Mouse (Mus musculus): ENCODE data around the gene Zdhhc19. TPM values are rescaled to one million over a fixed set of nuclear protein-coding genes. Genes with fewer than 3 reads are reported as not detected.
A peak's percentile ranks its signal among the peaks of the same experiment; 100 is the strongest.

Zdhhc19 gene
- polyA plus RNA-seq, 1 experiment, result not detected

DNA sequence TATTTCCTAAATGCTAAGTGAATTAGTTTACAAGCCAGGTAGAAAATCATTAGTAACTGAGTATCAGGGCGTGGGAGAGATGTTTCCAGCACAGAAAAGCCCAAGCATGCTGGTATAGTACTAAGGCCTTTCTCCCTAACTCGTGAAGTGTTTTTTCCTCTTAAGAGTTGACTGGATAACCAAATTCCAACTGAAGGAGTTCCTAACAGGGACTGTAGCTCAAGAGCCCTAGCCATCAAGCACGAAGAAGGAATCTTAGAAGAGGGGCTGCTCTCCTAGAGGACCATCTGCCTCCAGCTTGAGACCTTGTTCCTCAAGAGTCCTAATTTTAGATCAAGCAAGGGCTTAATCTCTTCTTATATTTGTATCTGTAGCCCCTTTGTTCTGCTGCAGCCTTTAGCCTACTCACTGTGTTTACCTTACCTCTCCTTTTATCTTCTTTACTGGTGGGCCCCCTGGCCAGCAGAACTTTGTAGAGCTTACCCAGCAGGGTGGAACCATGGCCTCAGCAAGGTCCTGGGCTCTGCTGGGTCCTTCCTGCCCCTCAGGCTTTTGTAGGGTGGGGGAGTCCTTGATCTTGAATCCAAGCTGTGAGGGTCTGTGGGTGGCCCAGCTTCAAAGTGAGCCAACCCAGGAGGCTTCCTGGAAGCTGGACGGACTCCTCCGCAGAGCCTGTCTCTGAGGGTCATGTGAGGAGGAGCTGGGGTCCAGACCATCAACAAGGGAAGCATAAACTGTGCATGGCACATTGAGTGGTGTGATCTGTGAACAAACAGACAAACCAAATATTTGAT, 42.0 kb downstream of the Zdhhc19 start:
- H3K27ac ChIP-seq (ENCODE audit: insufficient read depth, low read length), result 0 out of 2 replicates have a peak overlapping the region, but pooled peaks have one; percentile 23
- H3K4me1 ChIP-seq (ENCODE audit: control insufficient read depth, insufficient read depth, low read length), result peaks cover 1% of the 10 kb centered on the region
- H3K27me3 ChIP-seq (ENCODE audit: control insufficient read depth, insufficient read depth, low read length, poor library complexity, severe bottlenecking), result no peaks in the 10 kb centered on the region

DNA sequence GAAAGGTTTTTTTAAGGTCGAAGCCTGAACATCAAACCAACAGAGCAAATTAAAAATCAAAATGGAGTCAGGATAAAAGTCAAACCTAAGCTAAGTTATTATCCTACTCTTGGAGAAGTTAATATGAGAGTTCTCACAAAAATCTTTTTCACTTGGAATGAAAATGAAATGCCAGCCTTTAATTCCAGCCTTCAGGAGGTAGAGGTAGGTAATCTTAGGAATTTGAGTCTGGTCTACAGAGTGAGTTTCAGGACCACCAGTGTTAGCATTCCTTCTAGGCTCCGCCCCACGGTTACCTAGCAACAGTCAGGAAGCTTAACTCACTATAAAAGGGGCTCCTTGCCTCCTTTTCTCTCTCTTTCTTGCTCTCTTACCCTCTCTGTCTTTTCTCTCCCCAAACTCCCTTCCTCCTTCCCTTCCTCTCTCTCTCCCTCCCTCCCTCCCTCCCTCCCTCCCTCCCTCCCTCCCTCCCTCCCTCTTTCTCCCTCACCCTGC, 42.7 kb downstream of the Zdhhc19 start:
- H3K9me3 ChIP-seq (replicated peaks; ENCODE audit: control insufficient read depth, insufficient read depth, low read length, poor library complexity, severe bottlenecking), result no peaks in the 10 kb centered on the region
- no peak overlapping the region for H3K27ac ChIP-seq (ENCODE audit: insufficient read depth, low read length)
- no peak overlapping the region for H3K4me3 ChIP-seq (ENCODE audit: low read depth, low read length)
- H3K4me1 ChIP-seq (ENCODE audit: control insufficient read depth, insufficient read depth, low read length), result peaks cover 1% of the 10 kb centered on the region
- H3K27me3 ChIP-seq (ENCODE audit: control insufficient read depth, insufficient read depth, low read length, poor library complexity, severe bottlenecking), result no peaks in the 10 kb centered on the region
- H3K9ac ChIP-seq (ENCODE audit: low read depth, poor library complexity, severe bottlenecking), result no peak overlapping the region
- H3K36me3 ChIP-seq (ENCODE audit: control insufficient read depth, insufficient read depth, low read length, poor library complexity, severe bottlenecking), result no peaks in the 10 kb centered on the region
- TF ChIP-seq POLR2A (IDR thresholded peaks at IDR 0.05; ENCODE audit: insufficient read depth, low read length) (no peak), EP300 (IDR thresholded peaks at IDR 0.05; ENCODE audit: insufficient read depth, low read depth, low read length) (no peak), CTCF (IDR thresholded peaks at IDR 0.05; ENCODE audit: low read depth, low read length) (no peak)

More for the DNA sequence above, 42.0 kb downstream of the Zdhhc19 start:
- H3K9me3 ChIP-seq (replicated peaks; ENCODE audit: control insufficient read depth, insufficient read depth, low read length, poor library complexity, severe bottlenecking), result no peaks in the 10 kb centered on the region
- H3K36me3 ChIP-seq (ENCODE audit: control insufficient read depth, insufficient read depth, low read length, poor library complexity, severe bottlenecking), result no peaks in the 10 kb centered on the region
- TF ChIP-seq CTCF (IDR thresholded peaks at IDR 0.05; ENCODE audit: low read depth, low read length), result no peak
- TF ChIP-seq POLR2A (IDR thresholded peaks at IDR 0.05; ENCODE audit: insufficient read depth, low read length), result no peak
- TF ChIP-seq EP300 (IDR thresholded peaks at IDR 0.05; ENCODE audit: insufficient read depth, low read depth, low read length), result peak; percentile 54; the same call in 1 of the 2 replicates
- no peak overlapping the region for H3K4me3 ChIP-seq (ENCODE audit: low read depth, low read length)
- no peak overlapping the region for H3K9ac ChIP-seq (ENCODE audit: low read depth, poor library complexity, severe bottlenecking)

DNA sequence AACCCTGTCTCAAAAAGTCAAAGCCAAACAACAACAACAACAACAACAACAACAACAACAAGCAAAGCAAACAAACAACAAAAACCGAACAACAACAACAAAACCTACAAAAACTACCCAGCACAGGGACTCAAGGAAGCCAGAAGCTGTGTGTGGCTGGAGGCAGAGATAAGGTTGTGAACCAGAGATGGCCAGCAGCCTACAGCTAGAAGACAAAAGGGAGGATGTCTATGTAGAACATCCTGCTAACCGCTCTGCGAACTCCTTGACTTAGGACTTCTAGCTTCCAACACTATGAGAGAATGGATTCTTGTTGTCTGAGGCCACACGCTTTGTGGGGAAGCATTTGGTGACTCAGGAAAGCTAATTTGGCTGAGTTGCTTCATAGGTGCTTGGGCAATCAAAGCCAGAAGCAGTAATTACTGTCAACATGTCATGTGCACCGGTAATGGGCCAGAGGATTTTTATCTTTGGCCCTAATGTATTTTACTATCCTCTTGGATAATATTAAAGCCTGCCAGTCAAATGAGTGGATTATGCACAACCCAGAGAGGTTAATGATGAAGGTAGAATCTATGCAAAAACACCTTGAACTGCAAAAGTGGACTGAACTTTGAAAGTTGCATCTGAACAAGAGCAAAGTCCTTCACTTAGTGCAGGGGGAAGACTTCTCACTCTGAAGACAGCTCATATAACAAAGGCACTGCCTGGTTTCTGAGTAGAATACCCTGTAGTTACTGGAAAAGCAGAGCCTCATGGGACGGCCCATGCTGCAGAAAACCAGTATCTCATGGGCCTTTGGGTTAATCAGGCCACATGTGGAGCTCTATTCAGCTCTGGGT, 45.5 kb downstream of the Zdhhc19 start:
- Histone ChIP-seq H3K27ac (ENCODE audit: insufficient read depth, low read length) (no peak overlapping the region), H3K27me3 (ENCODE audit: control insufficient read depth, insufficient read depth, low read length, poor library complexity, severe bottlenecking) (no peaks in the 10 kb centered on the region), H3K4me1 (ENCODE audit: control insufficient read depth, insufficient read depth, low read length) (peaks cover 1% of the 10 kb centered on the region), H3K9me3 (replicated peaks; ENCODE audit: control insufficient read depth, insufficient read depth, low read length, poor library complexity, severe bottlenecking) (no peaks in the 10 kb centered on the region), H3K36me3 (ENCODE audit: control insufficient read depth, insufficient read depth, low read length, poor library complexity, severe bottlenecking) (no peaks in the 10 kb centered on the region), H3K9ac (ENCODE audit: low read depth, poor library complexity, severe bottlenecking) (no peak overlapping the region), H3K4me3 (ENCODE audit: low read depth, low read length) (no peak overlapping the region)
- TF ChIP-seq EP300 (IDR thresholded peaks at IDR 0.05; ENCODE audit: insufficient read depth, low read depth, low read length) (no peak), CTCF (IDR thresholded peaks at IDR 0.05; ENCODE audit: low read depth, low read length) (no peak), POLR2A (IDR thresholded peaks at IDR 0.05; ENCODE audit: insufficient read depth, low read length) (no peak)

DNA sequence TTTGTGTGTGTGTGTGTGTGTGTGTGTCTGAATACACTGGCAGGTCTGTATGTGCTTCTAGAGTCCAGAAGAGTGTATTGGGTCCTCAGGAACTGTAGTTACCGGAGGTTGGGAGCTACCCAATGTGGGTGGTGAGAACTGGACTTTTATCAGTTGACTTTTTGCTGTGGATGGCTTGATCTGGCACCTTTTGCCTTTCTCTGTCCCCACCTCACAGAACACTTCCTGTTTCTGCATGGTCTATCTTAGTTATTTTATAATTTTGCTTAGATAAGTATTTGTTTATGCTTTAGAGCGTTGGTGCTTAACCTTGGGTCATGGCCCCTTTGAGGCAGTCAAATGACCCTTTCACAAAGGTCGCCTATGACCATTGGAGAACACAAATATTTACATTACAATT, 47.4 kb downstream of the Zdhhc19 start:
- Histone ChIP-seq H3K36me3 (ENCODE audit: control insufficient read depth, insufficient read depth, low read length, poor library complexity, severe bottlenecking) (no peaks in the 10 kb centered on the region), H3K4me1 (ENCODE audit: control insufficient read depth, insufficient read depth, low read length) (peaks cover under 1% of the 10 kb centered on the region), H3K9me3 (replicated peaks; ENCODE audit: control insufficient read depth, insufficient read depth, low read length, poor library complexity, severe bottlenecking) (no peaks in the 10 kb centered on the region), H3K9ac (ENCODE audit: low read depth, poor library complexity, severe bottlenecking) (no peak overlapping the region), H3K27ac (ENCODE audit: insufficient read depth, low read length) (no peak overlapping the region), H3K4me3 (ENCODE audit: low read depth, low read length) (no peak overlapping the region), H3K27me3 (ENCODE audit: control insufficient read depth, insufficient read depth, low read length, poor library complexity, severe bottlenecking) (no peaks in the 10 kb centered on the region)
- no peak for TF ChIP-seq CTCF (IDR thresholded peaks at IDR 0.05; ENCODE audit: low read depth, low read length)
- no peak for TF ChIP-seq EP300 (IDR thresholded peaks at IDR 0.05; ENCODE audit: insufficient read depth, low read depth, low read length)
- no peak for TF ChIP-seq POLR2A (IDR thresholded peaks at IDR 0.05; ENCODE audit: insufficient read depth, low read length)

DNA sequence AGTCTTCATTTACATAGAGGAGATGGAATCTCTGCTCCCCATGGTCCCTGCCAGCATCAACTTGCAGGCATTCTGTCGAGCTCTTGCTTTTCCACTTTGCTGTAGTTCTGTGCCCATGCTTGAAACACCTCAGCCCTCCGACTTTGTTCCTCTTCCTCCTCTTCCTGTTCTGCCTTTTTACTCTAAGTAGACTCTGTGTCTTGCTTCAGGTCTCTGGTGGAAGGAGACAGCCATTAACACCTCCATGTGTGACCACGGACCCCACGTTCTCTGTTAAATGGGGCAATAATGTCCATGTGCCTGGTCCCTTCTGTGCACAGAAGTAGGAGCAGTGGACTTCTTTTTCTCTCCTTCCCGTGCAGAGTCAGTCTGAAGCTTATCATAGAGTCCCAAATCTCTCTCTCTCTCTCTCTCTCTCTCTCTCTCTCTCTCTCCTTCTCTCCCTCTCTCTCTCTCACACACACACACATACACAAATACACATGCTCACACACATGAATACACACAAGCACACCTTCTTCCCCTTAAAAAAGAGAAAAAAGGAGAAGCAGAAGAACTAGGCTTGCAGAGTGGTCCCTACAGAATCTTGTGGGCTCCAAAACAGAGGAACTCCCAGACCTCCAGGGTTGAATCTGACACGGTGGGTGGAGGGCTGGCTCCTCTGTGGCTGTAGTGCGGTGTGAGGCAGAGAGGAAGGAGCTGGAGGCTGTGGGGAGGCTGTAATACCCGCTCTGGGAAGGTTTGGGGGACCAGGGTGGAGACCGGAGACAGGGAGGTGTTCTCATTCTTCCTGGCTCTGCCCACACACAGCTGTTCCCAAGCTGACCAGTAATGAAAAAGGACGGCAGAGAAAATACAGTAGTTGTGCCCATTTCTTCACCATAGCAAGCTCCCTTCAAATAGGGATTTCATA, 51.3 kb downstream of the Zdhhc19 start:
- TF ChIP-seq POLR2A (IDR thresholded peaks at IDR 0.05; ENCODE audit: insufficient read depth, low read length) (no peak), CTCF (IDR thresholded peaks at IDR 0.05; ENCODE audit: low read depth, low read length) (no peak), EP300 (IDR thresholded peaks at IDR 0.05; ENCODE audit: insufficient read depth, low read depth, low read length) (no peak)

More for the DNA sequence above, 51.3 kb downstream of the Zdhhc19 start:
- Histone ChIP-seq H3K9ac (ENCODE audit: low read depth, poor library complexity, severe bottlenecking) (no peak overlapping the region), H3K4me3 (ENCODE audit: low read depth, low read length) (no peak overlapping the region), H3K4me1 (ENCODE audit: control insufficient read depth, insufficient read depth, low read length) (no peaks in the 10 kb centered on the region), H3K27me3 (ENCODE audit: control insufficient read depth, insufficient read depth, low read length, poor library complexity, severe bottlenecking) (no peaks in the 10 kb centered on the region), H3K9me3 (replicated peaks; ENCODE audit: control insufficient read depth, insufficient read depth, low read length, poor library complexity, severe bottlenecking) (no peaks in the 10 kb centered on the region), H3K27ac (ENCODE audit: insufficient read depth, low read length) (no peak overlapping the region), H3K36me3 (ENCODE audit: control insufficient read depth, insufficient read depth, low read length, poor library complexity, severe bottlenecking) (no peaks in the 10 kb centered on the region)
